Mouse (Mus musculus) lung, postnatal 0 days (tissue): ENCODE results near the gene 2010111I01Rik. TPM values are rescaled to one million over a fixed set of nuclear protein-coding genes. Genes with fewer than 3 reads are reported as not detected.

ENCODE experiments used
- ATAC-seq: fragments of 200-750 bp; cut with Nextera tagmentation; 2 replicates; pipeline ENCODE4 v1.8.0; 2017; ENCODE audit warnings: moderate library complexity
- DNase-seq: peaks from one replicate; pipeline ENCODE4 v3.0.0-alpha.2; 2016; ENCODE audit warnings: low spot score
- H3K27ac ChIP-seq: fragments of 300-500 bp; sonication (generic); 2 replicates; pipeline ENCODE4 v1.5.1; 2014; ENCODE audit warnings: antibody characterized with exemption, mild to moderate bottlenecking, low read length, mixed read lengths
- H3K27me3 ChIP-seq: fragments of 300-500 bp; sonication (generic); replicated peaks from 2 replicates; pipeline ENCODE4 v1.6.1; 2014; ENCODE audit warnings: low read length, mixed read lengths; ENCODE audit not compliant: insufficient read depth
- H3K36me3 ChIP-seq: fragments of 300-500 bp; sonication (generic); 2 replicates; pipeline ENCODE4 v1.6.1; 2014; ENCODE audit warnings: low read length, mixed read lengths; ENCODE audit not compliant: insufficient read depth
- H3K4me1 ChIP-seq: fragments of 300-500 bp; sonication (generic); 2 replicates; pipeline ENCODE4 v1.6.1; 2014; ENCODE audit warnings: antibody characterized with exemption, low read depth, low read length, mixed read lengths; ENCODE audit not compliant: insufficient read depth
- H3K4me2 ChIP-seq: fragments of 300-500 bp; sonication (generic); replicated peaks from 2 replicates; pipeline ENCODE4 v1.6.1; 2014; ENCODE audit warnings: low read depth, mild to moderate bottlenecking, low read length, moderate library complexity, mixed read lengths
- H3K4me3 ChIP-seq: fragments of 300-500 bp; sonication (generic); 2 replicates; pipeline ENCODE4 v1.5.1; 2014; ENCODE audit warnings: low read depth, low read length
- H3K9ac ChIP-seq: fragments of 300-500 bp; sonication (generic); replicated peaks from 2 replicates; pipeline ENCODE4 v1.6.1; 2014; ENCODE audit warnings: low read depth, mild to moderate bottlenecking
- H3K9me3 ChIP-seq: fragments of 300-500 bp; sonication (generic); 2 replicates; pipeline ENCODE4 v1.6.1; 2016; ENCODE audit warnings: low read length, mixed read lengths
- CTCF ChIP-seq: IDR thresholded peaks from 2 replicates; pipeline ENCODE4 v1.5.1; 2016; ENCODE audit warnings: antibody characterized with exemption, mild to moderate bottlenecking
- EP300 ChIP-seq: IDR thresholded peaks from 2 replicates; pipeline ENCODE4 v1.6.1; 2016; ENCODE audit warnings: antibody characterized with exemption, mild to moderate bottlenecking, control low read depth
- WGBS: fragments of 180-500 bp; shearing (Covaris S2); extraction: QIAGEN DNeasy Blood & Tissue Kit; methylation state at CpG from one replicate; pipeline ENCODE4 v1.1.7; 2014; 5-methylcytosine and 5-hydroxymethylcytosine counted together
- polyA plus RNA-seq: library from polyadenylated mRNA; unstranded; fragments of >200 nt; fragmentation: Nextera tagmentation; extraction: Ambion mirVana; gene quantifications from 2 replicates; pipeline ENCODE4 v1.2.1, GENCODE M21; 2015

2010111I01Rik gene
- polyA plus RNA-seq, 1 experiment from 2014 or later: 130 TPM

DNA sequence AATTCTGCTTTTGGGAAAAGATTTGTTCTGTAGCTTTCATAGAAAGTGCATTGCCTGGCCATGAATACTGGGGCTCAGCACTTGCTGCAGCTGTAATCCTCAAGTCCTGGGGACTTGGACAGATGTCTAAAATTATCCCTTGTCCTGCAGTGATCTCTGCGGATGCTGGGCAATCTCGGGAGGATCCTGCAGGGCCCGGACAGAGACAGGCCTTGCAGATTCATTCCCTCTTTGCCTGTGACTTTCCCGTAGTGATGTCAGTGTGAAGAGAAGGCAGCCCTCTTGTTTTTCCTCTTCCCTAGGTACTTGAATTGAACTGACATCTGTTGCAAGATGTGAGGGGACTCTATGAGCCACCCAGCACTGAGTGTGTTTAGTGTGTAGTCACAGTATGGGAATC, 295.4 kb downstream of the 2010111I01Rik start:
- H3K36me3 ChIP-seq: 0 out of 2 replicates have a peak, but pooled peaks cover 6% of the 10 kb centered on the region
- H3K4me1 ChIP-seq: peaks cover 33% of the 10 kb centered on the region
- WGBS: 50% methylated on average over 4 of the region's 4 CpGs
- H3K27me3 ChIP-seq: no peaks in the 10 kb centered on the region
- DNase-seq (no peak), ATAC-seq (no peak)
- H3K27ac ChIP-seq: no peak overlapping the region
- H3K4me3 ChIP-seq: no peak overlapping the region
- H3K9me3 ChIP-seq: no peaks in the 10 kb centered on the region
- TF ChIP-seq CTCF: no peak
- TF ChIP-seq EP300: no peak
- no peak overlapping the region for H3K9ac ChIP-seq
- no peak overlapping the region for H3K4me2 ChIP-seq

- H3K4me1 ChIP-seq: peaks cover 33% of the 10 kb centered on the region
- H3K4me2 ChIP-seq: no peak overlapping the region
- H3K27me3 ChIP-seq: no peaks in the 10 kb centered on the region
- 40% methylated on average over 18 of the region's 18 CpGs for WGBS
- no peak overlapping the region for H3K27ac ChIP-seq
- DNase-seq (peak; percentile 48), ATAC-seq (0 out of 2 replicates have a peak, but pooled peaks have one; percentile 8)
- no peaks in the 10 kb centered on the region for H3K9me3 ChIP-seq
- TF ChIP-seq CTCF (no peak), EP300 (no peak)
- no peak overlapping the region for H3K4me3 ChIP-seq
- 0 out of 2 replicates have a peak, but pooled peaks cover 6% of the 10 kb centered on the region for H3K36me3 ChIP-seq
- H3K9ac ChIP-seq: no peak overlapping the region
Observed at GRCm38 (mm10) chr13:63260753-63261631, 296.3 kb downstream of the 2010111I01Rik start.

GRCm38 (mm10) chr13:63261676-63262075, 297.0 kb downstream of the 2010111I01Rik start:
- Histone ChIP-seq H3K4me2 (no peak overlapping the region), H3K4me3 (no peak overlapping the region), H3K9ac (no peak overlapping the region), H3K27ac (no peak overlapping the region), H3K36me3 (0 out of 2 replicates have a peak, but pooled peaks cover 6% of the 10 kb centered on the region), H3K27me3 (no peaks in the 10 kb centered on the region), H3K4me1 (peaks cover 33% of the 10 kb centered on the region), H3K9me3 (no peaks in the 10 kb centered on the region)
- TF ChIP-seq CTCF (no peak), EP300 (no peak)
- WGBS: 85% methylated on average over 3 of the region's 3 CpGs
- ATAC-seq (no peak), DNase-seq (no peak)

DNA sequence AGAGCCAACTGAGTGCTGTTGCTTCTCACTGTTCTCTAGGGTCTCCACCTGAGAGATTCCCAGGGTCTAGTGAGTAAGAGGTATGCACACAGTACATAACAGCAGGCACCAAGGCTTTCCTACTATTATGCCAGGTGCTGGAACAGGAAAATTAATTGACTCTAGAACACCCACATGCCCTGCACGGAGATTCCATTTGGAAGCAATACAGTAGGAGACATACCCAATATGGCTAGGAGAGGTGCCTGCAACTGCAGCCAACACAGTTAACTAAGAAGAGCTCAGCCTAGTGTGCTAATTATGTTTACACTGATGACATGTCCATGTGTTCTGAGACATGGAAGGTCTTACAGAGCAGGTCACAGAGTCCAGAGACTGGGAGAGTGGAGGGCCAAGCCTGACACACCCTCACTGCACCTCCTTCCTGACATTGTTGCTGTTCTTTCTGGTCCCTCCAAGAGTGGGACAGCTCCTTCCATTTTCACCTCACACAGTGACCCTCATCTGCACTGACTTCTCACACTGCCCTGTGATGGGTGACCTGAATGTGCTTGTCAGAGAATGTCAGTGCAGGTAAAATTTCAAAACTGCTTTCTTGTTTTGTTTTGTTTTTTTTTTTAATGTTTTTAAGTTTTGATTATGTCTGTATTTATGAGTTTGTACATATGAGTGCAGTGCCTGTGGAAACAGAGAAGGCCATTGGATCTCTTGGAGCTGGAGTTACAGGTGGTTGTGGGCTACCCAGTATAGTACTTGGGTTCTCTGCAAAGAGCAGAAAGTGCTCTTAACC, 297.7 kb downstream of the 2010111I01Rik start:
- no peaks in the 10 kb centered on the region for H3K27me3 ChIP-seq
- no peak overlapping the region for H3K4me2 ChIP-seq
- no peak overlapping the region for H3K4me3 ChIP-seq
- no peak for DNase-seq
- ATAC-seq: no peak
- TF ChIP-seq EP300: no peak
- TF ChIP-seq CTCF: no peak
- H3K9me3 ChIP-seq: no peaks in the 10 kb centered on the region
- H3K36me3 ChIP-seq: 0 out of 2 replicates have a peak, but pooled peaks cover 6% of the 10 kb centered on the region
- peaks cover 36% of the 10 kb centered on the region for H3K4me1 ChIP-seq
- WGBS: 79% methylated on average over 1 of the region's 1 CpGs
- H3K9ac ChIP-seq: no peak overlapping the region
- no peak overlapping the region for H3K27ac ChIP-seq

DNA sequence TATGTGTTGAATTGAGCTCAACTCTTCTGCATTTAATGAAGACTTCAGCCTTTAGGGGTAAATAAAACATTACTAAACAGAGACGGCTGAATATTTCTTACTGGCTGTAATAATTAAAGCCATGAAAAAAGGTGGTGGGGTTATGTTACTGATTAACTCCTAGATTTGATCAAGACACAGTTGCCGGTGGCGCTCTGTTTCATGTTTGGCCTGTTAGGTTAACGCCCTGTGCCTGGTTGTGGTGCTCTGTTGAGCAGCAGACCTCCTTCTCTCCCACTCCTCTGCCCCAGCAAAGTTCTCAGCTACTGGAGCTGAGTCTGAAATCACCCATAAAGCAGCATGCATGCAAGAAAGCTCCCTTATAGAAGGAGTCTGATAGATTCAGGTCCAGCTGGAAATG, 303.7 kb downstream of the 2010111I01Rik start:
- Histone ChIP-seq H3K4me1 (peaks cover 9% of the 10 kb centered on the region; the same call in 1 of the 2 replicates), H3K9me3 (no peaks in the 10 kb centered on the region), H3K36me3 (no peaks in the 10 kb centered on the region), H3K27ac (no peak overlapping the region), H3K4me3 (no peak overlapping the region), H3K9ac (no peak overlapping the region), H3K4me2 (no peak overlapping the region), H3K27me3 (no peaks in the 10 kb centered on the region)
- ATAC-seq: no peak
- no peak for TF ChIP-seq CTCF
- no peak for TF ChIP-seq EP300
- WGBS: 48% methylated on average over 4 of the region's 4 CpGs
- DNase-seq: no peak

- ATAC-seq (no peak), DNase-seq (no peak)
- 56% methylated on average over 1 of the region's 1 CpGs for WGBS
- Histone ChIP-seq H3K4me3 (no peak overlapping the region), H3K4me1 (peaks cover 9% of the 10 kb centered on the region; the same call in 1 of the 2 replicates), H3K9me3 (no peaks in the 10 kb centered on the region), H3K9ac (no peak overlapping the region), H3K27ac (0 out of 2 replicates have a peak overlapping the region, but pooled peaks have one; percentile 11), H3K4me2 (no peak overlapping the region), H3K36me3 (no peaks in the 10 kb centered on the region), H3K27me3 (no peaks in the 10 kb centered on the region)
- TF ChIP-seq CTCF: no peak
- TF ChIP-seq EP300: peak; percentile 40; the same call in 1 of the 2 replicates
Observed at GRCm38 (mm10) chr13:63268776-63269175, 304.1 kb downstream of the 2010111I01Rik start.
